ENCODE assay signal across 17 mouse cellular contexts in the genomic region with DNA sequence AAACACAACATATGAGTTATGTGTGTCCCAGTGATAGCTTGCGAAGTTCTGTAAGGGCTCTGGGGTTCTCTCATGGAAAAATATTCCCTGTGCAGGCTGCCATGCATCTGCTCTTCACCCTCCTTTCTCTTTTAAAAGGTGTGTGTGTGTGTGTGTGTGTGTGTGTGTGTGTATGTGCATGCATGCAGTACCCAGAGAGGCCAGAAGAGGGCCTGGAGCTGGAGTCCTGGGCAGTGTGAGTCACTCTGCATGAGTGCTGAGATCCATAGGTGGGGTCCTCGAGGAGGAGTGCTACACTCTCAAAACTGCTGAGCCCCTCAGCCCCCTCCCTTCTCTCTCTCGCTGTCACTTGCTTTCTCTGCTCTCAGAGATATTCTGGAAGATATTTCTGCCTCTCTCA. TPM values are rescaled to one million over a fixed set of nuclear protein-coding genes. Genes with fewer than 3 reads are reported as not detected.
DNase-seq lines count a peak whose midpoint lies in the region; ATAC-seq and TF ChIP-seq lines count a peak whose summit lies in the region.
"Had no signal": no experiment of that assay in that cellular context is flagged by ENCODE, and none has a peak within 500 bp of the region (broad histone marks: within the 10 kb centered on the region; RNA-seq: fewer than 3 reads in every experiment).

No protein-coding gene starts in this region.

- H3K36me3 ChIP-seq in lung, postnatal 0 days (ENCODE audit: insufficient read depth, low read length), result no peaks in the 10 kb centered on the region
- H3K36me3 ChIP-seq: forebrain, embryonic 15.5 days had no signal

- H3K4me1 ChIP-seq in lung, postnatal 0 days (ENCODE audit: insufficient read depth, low read depth, low read length), result peaks cover 4% of the 10 kb centered on the region; the same call in 1 of the 2 replicates

- H3K9ac ChIP-seq in lung, postnatal 0 days (replicated peaks; ENCODE audit: low read depth), result no peak overlapping the region
- H3K9ac ChIP-seq: embryonic facial prominence, embryonic 13.5 days; forebrain, embryonic 15.5 days; liver, embryonic 13.5 days had no signal

- peak; percentile 17 for DNase-seq in CD4-positive, CD25-positive, alpha-beta regulatory T cell, adult 2 months (ENCODE audit: low read depth, low spot score)
- no peak for DNase-seq in layer of hippocampus, adult 2 months (ENCODE audit: low spot score in 2 of 2)
- DNase-seq in layer of hippocampus, adult 11-12 months (ENCODE audit: low spot score), result no peak
- DNase-seq in lung, postnatal 0 days (ENCODE audit: low spot score), result no peak
- no peak for DNase-seq in lung, adult 18-20 months
- no peak for DNase-seq in heart, postnatal 14 days
- no peak for DNase-seq in embryo, embryonic 10 days (ENCODE audit: low spot score)
- DNase-seq: adrenal gland, adult 2 months; cerebellum, adult 9-11 months; kidney, postnatal 10 days; liver, embryonic 13.5 days; lung, postnatal 4 days; retina, postnatal 1 day; right cerebral cortex, postnatal 4 days had no signal

- ATAC-seq in CD4-positive, CD25-positive, alpha-beta regulatory T cell, adult 4 months, result no peak
- ATAC-seq in lung, postnatal 0 days, result no peak
- ATAC-seq: forebrain, embryonic 15.5 days had no signal

- intact Hi-C loops in heart, postnatal 14 days (cut with DNase I), result no loop called here

- TF ChIP-seq CTCF in layer of hippocampus, adult 2 months (conservative IDR thresholded peaks at IDR 0.05), result peak; percentile 25; the same call in 1 of the 2 replicates
- TF ChIP-seq CTCF in lung, postnatal 0 days (IDR thresholded peaks at IDR 0.05), result peak; percentile 23; the same call in 1 of the 2 replicates

- no peak overlapping the region for H3K4me3 ChIP-seq in layer of hippocampus, adult 2 months
- H3K4me3 ChIP-seq in lung, postnatal 0 days (ENCODE audit: low read depth, low read length), result no peak overlapping the region
- H3K4me3 ChIP-seq: embryonic facial prominence, embryonic 13.5 days; forebrain, embryonic 15.5 days; liver, embryonic 13.5 days had no signal

- no peaks in the 10 kb centered on the region for H3K9me3 ChIP-seq in lung, postnatal 0 days (ENCODE audit: low read length)
- H3K9me3 ChIP-seq: embryonic facial prominence, embryonic 13.5 days; forebrain, embryonic 15.5 days had no signal

- TF ChIP-seq EP300 in lung, postnatal 0 days (IDR thresholded peaks at IDR 0.05), result no peak

- H3K27ac ChIP-seq in layer of hippocampus, adult 2 months, result no peak overlapping the region
- H3K27ac ChIP-seq in lung, postnatal 0 days (ENCODE audit: low read length), result no peak overlapping the region
- H3K27ac ChIP-seq: embryonic facial prominence, embryonic 13.5 days; forebrain, embryonic 15.5 days; liver, embryonic 13.5 days had no signal

- WGBS in lung, postnatal 0 days, result 90% methylated on average over 3 of the region's 3 CpGs

- no peak overlapping the region for H3K4me2 ChIP-seq in lung, postnatal 0 days (replicated peaks; ENCODE audit: low read depth, low read length)
- H3K4me2 ChIP-seq: embryonic facial prominence, embryonic 13.5 days; forebrain, embryonic 15.5 days; liver, embryonic 13.5 days had no signal

- H3K27me3 ChIP-seq in lung, postnatal 0 days (replicated peaks; ENCODE audit: insufficient read depth, low read length), result no peaks in the 10 kb centered on the region
- H3K27me3 ChIP-seq: embryonic facial prominence, embryonic 13.5 days; forebrain, embryonic 15.5 days; liver, embryonic 13.5 days had no signal

RNA-seq across cellular contexts. Expression of a gene that starts 29.5 kb away (rescaled TPM):
- 10 to 100 TPM; 76.6 to 78.0 TPM for polyA plus RNA-seq in CD4-positive, CD25-positive, alpha-beta regulatory T cell, adult 4 months (2017; shearing (Covaris generic))
- 100 to 1,000 TPM; 168 TPM for total RNA-seq in layer of hippocampus, adult 2 months (2021)
- polyA plus RNA-seq in lung, postnatal 0 days (2015; fragmentation: Nextera tagmentation; extraction: Ambion mirVana), result 15.8 and 17.8 TPM in 2 replicates
- total RNA-seq in heart, postnatal 14 days (2021), result 10 to 100 TPM; 17.2 to 17.3 TPM

Comparison
In these comparisons a context has a peak if more than half of its experiments do, and no peak if none do; other contexts are left out.
1. RNA of a gene that starts 29.5 kb away (total RNA-seq): 168 TPM in layer of hippocampus, adult 2 months; 17.2 to 17.3 TPM in heart, postnatal 14 days; every median in the first group is over 4 times any median in the second.